Mouse (Mus musculus) adrenal gland, adult 18-20 months (tissue): ENCODE measurements around the gene Ern2. TPM values are rescaled to one million over a fixed set of nuclear protein-coding genes. Genes with fewer than 3 reads are reported as not detected.

Experiments used
- DNase-seq, 2 experiments: peaks; one replicate each; pipeline ENCODE4 v3.0.0; 2021 to 2022; ENCODE audit warnings: low spot score in 2 of 2
- total RNA-seq, 2 experiments: library from RNA; stranded (reverse); gene quantifications; 1 replicate in 1 of 2; 2 replicates in 1 of 2; pipeline ENCODE4 v1.2.3; 2021

Gene Ern2
- total RNA-seq, 2 experiments from 2014 or later: 0.13 to 0.22 TPM

DNA sequence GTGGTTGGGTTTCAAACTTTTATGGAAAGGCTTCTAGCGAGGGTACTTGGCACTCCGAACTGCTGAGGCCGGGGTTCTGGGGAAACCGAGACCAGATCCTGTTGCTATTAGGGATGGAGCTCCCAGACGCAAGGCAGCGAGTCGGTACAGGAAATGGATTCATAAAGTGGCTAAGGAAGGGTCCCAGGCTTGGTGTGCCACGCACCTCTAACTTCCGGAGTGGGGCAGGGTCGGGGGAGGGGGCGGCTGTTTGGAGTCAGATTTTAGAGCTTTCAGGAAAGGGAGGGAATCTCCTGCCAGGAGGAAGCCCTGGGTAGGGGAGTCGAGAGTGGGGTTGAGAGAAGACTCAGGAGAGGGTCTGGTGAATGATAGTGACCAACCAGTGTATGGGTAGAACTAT lies 26.0 kb downstream of the Ern2 start:
- no peak for DNase-seq

DNA sequence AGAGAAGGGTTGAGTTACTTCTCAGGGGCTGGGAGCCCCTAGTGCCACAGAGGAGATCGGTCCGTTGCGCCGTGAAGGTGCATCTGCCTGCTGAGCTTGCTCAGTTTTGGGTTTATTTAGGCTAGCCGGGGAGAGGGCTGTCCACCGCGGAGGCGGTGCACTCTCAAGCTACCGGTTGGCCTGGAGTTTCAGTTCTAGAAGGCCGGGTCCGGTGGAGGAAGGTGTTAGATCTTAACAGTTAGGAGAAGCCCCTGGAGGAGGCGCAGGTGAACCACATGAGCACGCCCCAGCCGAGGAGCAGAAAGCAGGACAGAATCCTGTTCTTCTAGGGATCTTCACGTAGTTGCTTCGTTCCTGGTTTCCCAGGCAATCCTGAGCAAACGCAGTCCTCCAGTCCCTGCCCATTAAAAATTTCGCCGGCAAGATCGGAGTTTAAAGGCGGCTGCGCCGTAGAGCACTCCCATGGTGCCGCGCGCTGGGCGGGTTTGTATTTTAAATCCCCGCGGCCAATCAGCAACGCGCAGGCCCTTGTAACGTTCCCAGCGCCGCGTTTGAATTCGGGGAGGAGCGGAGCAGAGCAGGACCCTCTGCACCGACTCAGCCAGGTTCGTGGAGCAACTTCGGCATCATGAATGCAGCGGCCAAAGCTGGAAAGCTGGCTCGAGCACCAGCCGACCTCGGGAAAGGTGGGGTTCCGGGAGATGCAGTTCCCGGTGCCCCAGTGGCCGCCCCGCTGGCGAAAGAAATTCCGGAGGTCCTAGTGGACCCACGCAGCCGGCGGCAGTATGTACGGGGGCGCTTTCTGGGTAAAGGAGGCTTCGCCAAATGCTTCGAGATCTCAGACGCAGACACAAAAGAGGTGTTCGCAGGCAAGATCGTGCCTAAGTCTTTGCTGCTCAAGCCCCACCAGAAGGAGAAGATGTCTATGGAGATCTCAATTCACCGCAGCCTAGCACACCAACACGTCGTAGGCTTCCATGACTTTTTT lies 26.8 kb downstream of the Ern2 start, which contains the start of gene Plk1:
Gene Plk1, plus strand, starts transcription at position 525 of the 988 bp plus-strand sequence.
- peak; percentile 69 to 74 for DNase-seq

DNA sequence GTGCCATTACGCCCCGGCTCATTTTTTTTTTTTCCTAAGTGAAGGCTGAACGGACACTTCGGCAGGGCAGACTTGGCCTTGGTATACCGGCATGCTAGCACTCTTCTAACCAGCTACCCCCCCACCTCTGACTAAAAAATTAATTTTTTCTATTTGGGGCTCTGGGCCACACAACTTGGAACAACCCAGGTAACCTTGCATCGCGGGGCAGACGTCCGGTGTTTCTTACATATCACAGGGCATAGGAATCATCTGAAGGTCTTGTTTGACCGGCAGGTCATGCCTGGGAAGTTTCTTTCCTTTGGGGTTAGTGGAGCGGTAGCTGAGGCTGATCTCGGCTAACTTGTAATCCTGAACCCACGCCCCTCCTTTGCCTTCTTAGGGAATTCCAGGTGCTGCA lies 27.5 kb downstream of the Ern2 start:
- no peak for DNase-seq

DNA sequence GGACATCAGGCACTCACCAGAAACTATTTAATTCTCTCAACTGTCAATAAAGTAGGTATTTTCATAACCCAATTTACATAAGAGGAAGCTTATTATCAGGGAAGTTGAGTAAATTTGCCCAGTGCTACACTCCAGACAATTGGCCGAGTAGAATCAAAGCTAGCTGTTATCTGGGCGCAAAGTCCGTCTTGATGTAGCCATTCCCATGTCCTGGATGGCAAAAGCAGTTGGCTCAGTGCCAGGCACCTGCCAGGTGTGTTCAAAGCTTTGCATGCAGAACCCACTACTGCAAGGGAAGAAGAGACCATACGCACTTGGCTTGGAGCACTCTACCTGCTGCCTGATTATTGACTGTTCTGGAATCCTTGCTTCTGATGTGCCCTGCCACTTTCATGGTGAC lies 33.5 kb downstream of the Ern2 start:
- DNase-seq: no peak

DNA sequence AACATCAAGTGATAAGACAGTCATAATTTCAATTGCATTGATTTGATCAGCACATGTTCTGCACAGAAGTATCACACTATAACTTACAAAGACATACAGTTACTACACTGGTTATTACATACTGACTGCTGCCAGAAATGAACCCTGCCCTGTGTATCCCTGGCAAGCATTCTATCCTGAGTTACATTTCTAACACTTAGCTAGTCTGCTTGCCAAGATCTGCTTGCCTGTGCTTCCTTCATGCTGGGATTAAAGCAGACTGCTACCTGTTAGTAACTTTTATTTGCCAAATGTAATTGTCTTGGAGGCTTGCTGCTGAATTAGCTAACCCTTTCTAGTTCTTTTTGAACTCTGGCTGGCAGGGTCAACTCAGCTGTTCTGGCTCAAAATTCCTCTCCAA lies 45.0 kb downstream of the Ern2 start:
- no peak for DNase-seq

DNA sequence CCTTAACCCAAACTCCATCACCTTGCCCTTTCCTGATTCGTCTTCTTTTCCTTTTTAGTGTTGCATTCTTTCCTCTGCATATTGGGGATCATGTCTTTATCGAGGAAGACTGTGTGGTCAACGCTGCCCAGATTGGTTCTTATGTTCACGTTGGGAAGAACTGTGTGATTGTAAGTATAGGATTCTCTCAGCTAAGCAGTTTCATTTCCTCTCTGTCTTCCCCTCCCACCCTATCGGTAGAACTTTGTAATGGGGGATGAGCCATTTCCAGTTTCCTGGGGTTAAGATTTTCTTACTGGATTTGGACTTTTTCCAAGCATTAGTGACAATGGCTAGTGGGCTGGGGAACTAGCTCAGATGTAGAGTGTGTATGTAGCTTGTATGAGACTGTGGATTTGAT lies 47.8 kb downstream of the Ern2 start:
- DNase-seq: no peak

DNA sequence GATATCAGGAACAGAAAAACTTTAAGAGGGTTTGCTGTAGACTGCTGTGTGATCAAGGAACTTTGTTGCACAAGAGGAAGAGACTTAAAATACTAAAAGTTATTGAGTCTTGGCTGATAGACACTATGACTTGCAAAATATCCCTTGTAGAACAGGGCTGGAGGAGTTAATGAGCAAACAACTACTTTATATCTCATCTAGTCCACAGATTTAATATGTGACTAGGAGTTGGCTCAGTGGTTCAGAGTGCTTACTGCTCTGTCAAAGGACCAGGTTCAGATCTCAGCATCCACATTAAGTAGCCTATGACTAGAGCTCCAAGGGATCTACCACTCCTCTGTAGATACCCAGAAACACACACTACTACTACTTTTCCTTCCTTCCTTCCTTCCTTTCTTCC lies 48.9 kb downstream of the Ern2 start:
- no peak for DNase-seq

DNA sequence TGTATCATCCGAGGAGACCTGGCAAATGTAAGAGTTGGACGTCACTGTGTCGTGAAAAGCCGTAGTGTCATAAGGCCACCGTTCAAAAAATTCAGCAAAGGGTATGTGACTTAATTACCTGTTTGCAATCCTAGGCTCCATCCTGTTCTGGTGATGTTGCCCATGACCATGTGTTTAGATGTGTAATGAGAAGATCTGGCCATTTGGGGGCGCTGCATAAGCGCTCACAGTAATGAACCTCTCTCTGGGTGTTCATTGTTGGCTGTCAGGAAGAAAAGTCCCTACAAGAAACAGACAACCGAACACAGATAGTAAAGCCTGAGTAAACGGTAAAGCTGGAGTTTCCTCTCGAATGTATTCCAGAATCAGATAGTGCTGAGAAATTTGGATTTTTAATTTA lies 50.9 kb downstream of the Ern2 start:
- DNase-seq: no peak

DNA sequence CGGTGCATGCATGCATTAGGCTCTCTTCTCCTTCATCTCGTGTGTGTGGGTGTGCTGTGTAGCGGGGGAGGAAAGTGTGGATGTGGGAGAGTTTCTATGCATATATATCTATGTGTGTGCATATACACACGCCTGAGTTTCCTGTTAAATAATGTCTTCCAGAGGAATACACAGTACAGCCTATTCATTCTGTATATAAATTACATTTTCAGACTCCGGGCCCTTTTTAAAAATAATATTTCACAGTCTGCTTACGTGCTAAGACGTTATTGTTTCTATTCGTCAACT lies 52.7 kb downstream of the Ern2 start:
- no peak for DNase-seq

DNA sequence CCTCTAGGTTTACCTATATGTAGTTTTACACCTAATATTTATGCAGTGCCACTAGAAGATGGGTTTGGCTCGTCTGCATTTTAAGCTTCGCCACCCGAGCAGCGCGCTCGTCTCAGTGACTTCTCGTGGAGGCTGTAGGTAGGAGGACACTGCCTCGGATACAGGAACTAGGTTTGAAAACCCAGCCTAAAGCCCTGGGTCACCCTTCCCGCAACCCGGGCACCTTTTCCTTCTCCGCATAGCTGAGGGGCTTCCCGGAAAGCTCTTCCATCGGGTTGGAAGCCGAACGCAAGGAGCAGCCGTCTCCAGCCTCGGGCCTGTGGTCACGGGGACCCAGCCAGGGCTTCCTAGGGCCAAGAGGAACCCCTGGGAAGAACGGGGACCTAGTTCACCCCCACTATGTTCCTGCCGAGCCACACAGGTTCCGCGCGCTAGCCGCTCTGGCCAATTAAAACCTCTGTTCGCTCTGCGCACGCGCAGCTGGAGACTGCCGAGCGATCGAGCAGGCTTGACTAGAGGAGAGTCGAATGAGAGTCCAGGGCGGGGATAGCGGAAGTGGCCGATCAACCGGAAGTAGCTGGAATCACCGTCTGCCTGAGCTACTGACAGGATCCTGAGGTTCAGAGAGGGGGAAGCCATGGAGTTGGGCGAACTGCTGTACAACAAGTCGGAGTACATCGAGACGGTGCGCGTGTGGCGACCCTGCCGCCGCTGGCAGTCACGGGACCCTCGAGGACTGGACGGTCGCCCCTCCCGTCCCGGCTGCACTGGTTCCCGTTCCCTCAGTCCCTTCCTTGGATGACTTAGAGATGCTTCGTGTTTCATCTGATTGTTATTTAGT lies 53.3 kb downstream of the Ern2 start, which contains the start of the genes Palb2 and Dctn5:
Gene Palb2, minus strand, starts transcription at position 489 of the 841 bp plus-strand sequence.
Gene Dctn5, plus strand, starts transcription at position 545 of the 841 bp plus-strand sequence.
- peak; percentile 97 to 98 for DNase-seq

DNA sequence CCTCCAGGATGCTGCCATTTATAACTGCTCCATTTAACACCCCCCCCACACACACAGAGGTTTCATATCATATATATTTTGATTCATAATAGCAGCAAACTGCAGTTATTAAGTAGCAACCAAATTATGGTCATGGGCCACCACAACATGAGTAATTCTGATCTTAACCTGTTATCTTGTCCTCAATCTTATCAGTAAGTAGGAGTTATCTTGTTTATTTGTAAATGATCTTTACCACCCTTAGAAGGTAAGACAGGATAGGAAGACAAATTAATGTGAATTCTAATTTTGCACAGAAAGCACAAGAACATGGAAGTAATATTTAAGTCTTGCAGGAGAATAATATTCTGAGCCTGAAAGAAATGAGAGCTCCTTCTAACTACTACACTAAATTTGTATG lies 54.2 kb downstream of the Ern2 start:
- no peak for DNase-seq

DNA sequence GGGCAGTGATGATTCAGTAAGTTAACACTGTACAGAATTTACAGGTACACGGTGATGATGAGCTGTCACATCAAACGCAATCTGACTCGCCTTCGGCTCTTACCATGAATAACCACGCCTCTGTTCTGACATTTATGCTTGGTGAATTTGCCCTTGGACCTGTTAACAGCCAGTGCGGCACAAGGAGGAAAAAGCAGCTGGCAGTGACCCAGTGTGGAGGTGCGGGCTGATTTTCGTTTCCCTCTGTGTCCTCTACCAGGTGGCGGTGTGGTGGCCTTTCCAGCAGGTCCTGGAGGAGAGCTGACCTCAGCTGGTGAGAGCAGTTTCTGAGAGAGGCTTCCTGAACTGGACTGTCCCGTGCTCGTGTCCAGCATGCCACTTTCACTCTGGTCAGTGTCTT lies 59.1 kb downstream of the Ern2 start:
- no peak for DNase-seq

DNA sequence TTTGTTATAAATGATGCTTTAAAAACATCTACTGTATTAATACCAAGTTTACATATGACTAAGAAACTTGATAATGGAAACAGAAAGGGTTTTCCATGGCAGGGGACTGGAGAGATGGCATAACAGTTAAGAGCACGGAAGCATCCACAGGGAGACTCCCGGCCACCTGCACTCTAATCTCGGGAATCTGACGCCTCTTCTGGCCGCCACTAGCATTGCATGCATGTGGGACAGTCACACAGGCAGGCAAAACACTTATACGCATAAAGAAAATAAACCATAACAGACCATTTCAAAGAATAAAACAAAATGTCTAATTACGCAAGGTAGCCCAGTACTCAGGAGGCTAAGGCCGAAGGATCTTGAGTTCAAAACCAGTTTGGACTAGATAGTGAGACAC lies 60.4 kb downstream of the Ern2 start:
- DNase-seq: no peak

DNA sequence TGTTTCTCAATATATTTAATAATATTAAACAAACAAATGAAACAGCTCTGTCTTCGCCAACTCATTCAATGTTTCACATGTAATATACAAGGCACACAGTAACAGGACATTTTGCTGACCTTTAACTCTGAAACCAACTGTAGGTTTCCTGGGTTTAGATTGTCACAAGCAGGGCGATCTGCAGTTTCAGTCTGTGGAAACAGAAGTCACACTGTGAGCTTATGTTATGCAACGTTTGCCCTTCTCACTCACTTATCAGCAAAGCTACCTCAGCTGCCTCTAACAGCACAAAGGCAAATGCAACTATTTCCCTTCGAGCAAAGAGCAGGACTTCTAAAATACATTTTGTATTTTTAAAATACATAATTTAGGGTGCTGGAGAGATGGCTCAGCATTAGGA lies 62.5 kb downstream of the Ern2 start:
- no peak for DNase-seq

Other genes with a start within 250 kb of the Ern2 start
- 10 to 100 TPM; 26.5 to 27.5 TPM for gene Cog7, start 204.5 kb downstream of the Ern2 start, total RNA-seq
- 10 to 100 TPM; 17.4 to 36.3 TPM for gene Gga2, start 165.0 kb downstream of the Ern2 start, total RNA-seq
- 10 to 100 TPM; 62.0 to 70.5 TPM for gene Ubfd1, start 119.0 kb downstream of the Ern2 start, total RNA-seq
- gene Ears2, start 118.9 kb downstream of the Ern2 start, total RNA-seq: 10 to 100 TPM; 20.9 to 23.5 TPM
- 100 to 1,000 TPM; 535 to 745 TPM for gene Ndufab1, start 84.3 kb downstream of the Ern2 start, total RNA-seq
- gene Palb2, start 53.2 kb downstream of the Ern2 start, total RNA-seq: 1 to 10 TPM in 1 of 2 experiments, under 1 TPM in 1; 0.96 to 1.7 TPM
- gene Dctn5, start 53.2 kb downstream of the Ern2 start, total RNA-seq: 10 to 100 TPM; 56.4 to 57.8 TPM
- gene Plk1, start 26.8 kb downstream of the Ern2 start, total RNA-seq: 1 to 10 TPM; 1.1 to 1.7 TPM
- 1 to 10 TPM; 2.0 to 4.5 TPM for gene Chp2, start 33.3 kb upstream of the Ern2 start, total RNA-seq
- 10 to 100 TPM; 12.4 to 18.9 TPM for gene Prkcb, start 102.5 kb upstream of the Ern2 start, total RNA-seq